Mouse (Mus musculus) gastrocnemius, postnatal 14 days (tissue): ENCODE data around the gene Cfap73. TPM values are rescaled to one million over a fixed set of nuclear protein-coding genes. Genes with fewer than 3 reads are reported as not detected.

ENCODE experiments used
- DNase-seq: peaks from one replicate; pipeline ENCODE4 v3.0.0; 2021; ENCODE audit warnings: mixed read lengths
- intact Hi-C: fragments of 180-260 bp; cut with DNase I; formaldehyde crosslinking; loops from one replicate; pipeline ENCODE4 v1.15.1; 2025; ENCODE audit warnings: low total_unique reads
- long read RNA-seq, 2 experiments: library from polyadenylated mRNA; stranded (forward); transcript quantifications; one replicate each; pipeline ENCODE4 v2.0.0; 2021
- total RNA-seq, 2 experiments: library from RNA; stranded (reverse); gene quantifications; 2 replicates each; pipeline ENCODE4 v1.2.3; 2021

Gene Cfap73
- total RNA-seq = not detected
- long read RNA-seq, experiment 1 = 0 reads
- long read RNA-seq, experiment 2 = 0 reads

GRCm38 (mm10) chr5:120634131-120634530, at the start of gene Cfap73:
Gene Cfap73 (minus strand): TSS chr5:120634235.
- DNase-seq = no peak
- intact Hi-C loops = no loop called here

- intact Hi-C loops = no loop called here
- DNase-seq = no peak
Measured at GRCm38 (mm10) chr5:120682982-120683771, 49.1 kb upstream of the Cfap73 start.

DNA sequence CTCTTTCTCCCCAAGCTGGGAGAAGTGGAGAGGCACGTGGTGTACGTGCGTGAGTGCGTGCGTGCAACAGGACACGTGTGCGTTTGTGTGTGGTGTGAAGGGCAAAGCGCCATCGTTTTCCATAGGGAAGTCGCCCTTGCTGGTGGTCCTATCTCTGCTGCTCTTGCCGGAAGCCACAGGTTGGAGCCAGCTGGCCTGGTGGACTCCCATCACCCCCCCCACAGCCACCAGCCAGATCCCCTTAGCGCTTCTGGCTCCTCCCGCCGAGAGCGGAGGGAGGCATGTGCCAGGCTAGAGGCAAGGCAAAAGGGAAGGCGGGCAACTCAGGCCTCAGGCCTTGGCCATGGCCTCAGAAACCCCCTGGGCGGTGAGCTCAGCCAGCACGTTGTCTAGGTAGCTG, 46.9 kb upstream of the Cfap73 start:
- DNase-seq = no peak
- intact Hi-C loops = loop anchor here (2.0 kb wide), 1 partner anchor 30 kb away; the partner anchor contains the start of gene Dtx1

GRCm38 (mm10) chr5:120679676-120680555, 45.9 kb upstream of the Cfap73 start:
- intact Hi-C loops = loop anchor here (2.0 to 5.0 kb wide), 2 partner anchors 31 to 67 kb away; partner anchors contain the start of genes Dtx1 and Oas2
- peak; percentile 86 for DNase-seq

GRCm38 (mm10) chr5:120677516-120677915, 43.5 kb upstream of the Cfap73 start:
- intact Hi-C loops = loop anchor here (2.0 to 5.0 kb wide), 2 partner anchors 57 to 70 kb away; partner anchors contain the start of gene Oas2

DNA sequence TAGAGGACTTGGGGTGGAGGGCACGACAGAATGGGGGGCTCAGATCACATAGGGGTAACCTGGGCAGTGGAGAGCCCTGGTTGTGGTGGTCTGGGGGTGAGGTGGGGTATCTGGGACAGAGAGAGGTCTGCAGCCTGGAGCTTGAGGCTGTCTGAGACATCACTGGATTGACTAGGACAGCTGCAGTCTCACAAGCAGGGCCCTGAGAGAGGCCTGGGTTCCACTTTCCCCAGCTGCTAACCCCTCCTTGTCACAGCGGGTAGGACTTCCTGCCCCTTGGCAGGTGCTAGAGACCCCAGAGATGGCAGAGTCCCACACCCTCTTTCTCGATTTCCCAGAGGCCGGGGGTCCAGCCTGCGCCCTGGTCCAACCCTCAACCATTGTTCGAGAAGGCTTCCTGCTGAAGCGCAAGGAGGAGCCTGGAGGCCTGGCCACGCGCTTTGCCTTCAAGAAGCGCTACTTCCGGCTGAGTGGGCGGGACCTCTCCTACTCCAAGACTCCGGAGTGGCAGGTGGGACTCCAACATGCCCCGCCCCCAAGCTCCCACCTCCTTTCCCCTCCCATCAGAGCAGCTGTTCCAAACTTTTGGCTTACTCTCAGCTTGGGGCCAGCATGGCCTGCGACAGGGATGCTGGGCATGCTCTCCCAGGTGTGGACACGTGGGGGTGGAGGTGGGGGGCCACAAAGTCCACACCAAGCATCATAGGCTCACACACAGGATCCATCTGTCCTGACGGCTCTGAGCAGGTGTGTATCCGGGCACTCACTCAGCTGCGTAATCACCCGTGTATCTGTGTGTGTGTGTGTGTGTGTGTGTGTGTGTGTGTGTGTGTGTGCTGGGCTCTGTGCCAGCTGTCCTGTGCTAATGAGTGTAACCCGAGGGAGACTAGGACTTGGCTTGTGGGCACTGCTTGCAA, 40.5 kb upstream of the Cfap73 start:
- DNase-seq = peak; percentile 53
- intact Hi-C loops = loop anchor here (5.0 kb wide), 1 partner anchor 73 kb away; the partner anchor contains the start of gene Oas2

More at GRCm38 (mm10) chr5:120677516-120677915, 43.5 kb upstream of the Cfap73 start:
- DNase-seq = no peak

DNA sequence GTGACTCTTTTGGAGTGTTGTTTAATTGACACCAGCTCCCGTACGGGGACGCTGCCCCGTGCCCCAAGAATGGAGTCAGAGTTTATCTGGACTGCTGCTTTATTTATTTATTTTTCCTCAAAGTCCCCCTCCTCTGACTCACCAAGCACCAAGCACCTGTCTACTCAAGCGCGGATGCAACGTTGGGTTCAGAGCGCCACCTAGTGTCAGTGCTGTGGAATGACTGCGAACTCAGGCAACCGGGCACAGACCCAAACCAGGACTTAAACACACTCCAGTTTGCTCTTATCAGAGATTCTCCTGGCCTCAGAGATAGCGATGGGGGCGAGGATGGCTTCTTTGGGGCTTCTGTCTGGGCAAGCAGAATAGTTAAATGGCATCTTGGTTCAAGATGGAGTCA, 39.6 kb upstream of the Cfap73 start:
- DNase-seq = peak; percentile 57
- intact Hi-C loops = no loop called here

- intact Hi-C loops = no loop called here
Measured at GRCm38 (mm10) chr5:120671865-120672264, 37.8 kb upstream of the Cfap73 start.

DNA sequence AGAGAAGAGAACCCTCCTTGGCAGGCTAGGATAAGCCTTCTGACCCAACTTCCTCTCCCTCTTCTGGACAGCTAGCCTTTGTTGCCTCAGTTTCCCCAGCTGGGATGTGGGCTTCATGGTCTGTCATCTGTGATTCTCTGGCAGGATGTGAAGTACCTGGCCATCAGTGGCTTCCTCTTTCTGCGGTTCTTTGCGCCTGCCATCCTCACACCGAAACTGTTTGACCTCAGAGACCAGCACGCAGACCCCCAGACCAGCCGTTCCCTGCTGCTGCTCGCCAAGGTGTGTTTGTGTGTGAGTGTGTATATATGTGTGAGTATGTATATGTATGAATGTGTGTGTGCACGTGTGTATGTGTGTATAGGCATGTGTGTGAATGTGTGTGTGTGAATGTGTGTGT, 36.1 kb upstream of the Cfap73 start:
- intact Hi-C loops = no loop called here
- DNase-seq = no peak

More at GRCm38 (mm10) chr5:120671865-120672264, 37.8 kb upstream of the Cfap73 start:
- DNase-seq = no peak

DNA sequence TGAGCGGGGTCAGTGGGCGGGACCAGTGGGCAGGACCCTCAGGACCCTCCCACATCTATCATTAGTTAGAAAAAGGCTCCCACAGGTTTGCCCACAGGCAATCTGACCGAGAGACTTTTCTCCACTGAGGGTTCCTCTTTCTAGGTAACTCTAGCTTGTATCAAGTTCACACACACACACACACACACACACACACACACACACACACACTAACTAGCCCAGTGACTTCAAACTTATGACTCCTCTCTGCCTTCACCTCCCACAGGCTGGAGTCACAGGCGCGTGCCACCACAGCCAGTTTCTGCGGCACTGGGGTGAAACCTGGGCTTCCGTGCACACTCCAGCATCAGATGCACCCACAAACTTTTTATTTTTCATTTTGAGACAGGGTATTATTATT, 34.7 kb upstream of the Cfap73 start:
- intact Hi-C loops = no loop called here
- no peak for DNase-seq

- DNase-seq = no peak
- intact Hi-C loops = no loop called here
Measured at GRCm38 (mm10) chr5:120664888-120665287, 30.9 kb upstream of the Cfap73 start.

DNA sequence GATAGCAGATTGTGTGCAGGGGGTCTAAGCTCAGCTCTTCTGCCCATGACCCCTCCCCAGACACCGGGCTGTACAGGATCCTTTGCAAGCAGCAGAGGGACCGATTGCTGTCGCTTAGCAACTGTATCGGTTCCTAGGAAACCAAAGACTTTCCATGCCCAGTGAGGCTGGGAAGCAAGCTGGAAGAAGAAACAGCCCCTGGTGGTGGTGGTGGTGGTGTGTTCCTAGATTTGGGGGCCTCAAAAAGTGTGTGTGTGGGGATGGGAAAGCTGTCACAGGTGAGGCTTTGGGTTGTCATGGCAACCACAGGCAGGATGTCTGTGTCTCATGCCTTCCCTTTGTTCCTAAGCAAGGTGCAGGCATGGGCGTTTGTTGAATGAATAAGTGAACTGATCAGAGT, 26.8 kb upstream of the Cfap73 start:
- DNase-seq = no peak
- intact Hi-C loops = no loop called here

- intact Hi-C loops = no loop called here
- DNase-seq = no peak
Measured at GRCm38 (mm10) chr5:120656281-120656751, 22.3 kb upstream of the Cfap73 start.

DNA sequence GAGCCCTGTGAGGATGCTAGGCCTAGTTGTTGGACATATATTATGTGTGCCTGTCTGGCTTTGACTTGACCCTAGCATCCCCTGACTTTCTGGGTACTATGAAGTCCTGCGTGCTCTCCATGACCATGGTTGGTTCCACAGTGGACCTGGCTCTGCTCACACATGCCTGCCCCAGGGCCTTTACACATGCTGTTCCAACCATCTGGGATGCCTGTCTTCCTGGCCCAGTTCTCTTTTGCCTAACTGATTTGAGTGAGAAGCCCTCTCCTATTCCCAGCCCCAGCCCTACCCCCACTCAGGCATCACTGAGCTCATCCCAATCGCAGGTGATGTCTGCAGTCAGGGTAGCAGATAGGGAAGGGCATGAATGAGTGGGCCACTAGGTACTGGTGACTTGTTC, 19.8 kb upstream of the Cfap73 start:
- intact Hi-C loops = no loop called here
- DNase-seq = no peak

- no peak for DNase-seq
- intact Hi-C loops = no loop called here
Measured at GRCm38 (mm10) chr5:120652915-120653701, 19.1 kb upstream of the Cfap73 start.

DNA sequence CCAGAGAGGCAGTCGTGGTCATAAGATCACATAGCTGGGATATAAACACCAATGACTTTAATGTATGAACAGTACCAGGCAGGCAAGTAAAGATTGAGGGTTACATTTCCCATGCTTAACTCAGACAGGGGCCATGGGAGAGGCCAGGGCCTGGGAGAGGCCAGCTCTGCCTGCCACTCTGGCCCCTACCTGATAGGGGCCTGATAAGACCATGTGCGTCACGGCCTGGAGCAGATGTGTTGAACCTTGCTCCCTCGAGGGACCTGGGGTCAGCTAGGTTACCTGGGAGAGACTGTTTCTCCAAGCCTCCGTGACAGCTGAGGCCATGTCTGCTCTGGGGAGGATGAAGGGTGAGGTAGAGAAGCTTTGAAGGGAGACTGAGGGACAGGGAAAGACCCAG, 17.2 kb upstream of the Cfap73 start:
- no peak for DNase-seq
- intact Hi-C loops = no loop called here

DNA sequence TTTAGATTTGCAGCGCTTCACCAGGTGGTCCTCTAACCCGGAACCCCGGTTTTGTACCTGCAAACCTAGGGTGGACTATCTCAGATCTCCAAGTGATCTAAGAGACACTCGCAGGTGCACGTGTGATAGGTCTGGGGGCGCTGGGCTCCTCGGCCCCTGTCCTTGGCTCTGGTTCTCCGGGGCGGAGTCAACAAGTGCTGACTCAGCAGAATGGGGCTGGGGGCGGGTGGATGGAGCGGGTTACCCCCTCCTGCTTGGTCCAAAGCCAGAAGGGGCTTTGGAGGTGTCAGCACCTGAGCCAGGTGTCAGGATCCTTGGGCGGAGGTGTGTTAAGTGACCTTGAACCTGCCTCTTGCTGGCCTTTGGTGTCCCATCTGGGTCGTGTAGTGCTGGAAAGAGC, 15.9 kb upstream of the Cfap73 start:
- intact Hi-C loops = no loop called here
- DNase-seq = no peak

DNA sequence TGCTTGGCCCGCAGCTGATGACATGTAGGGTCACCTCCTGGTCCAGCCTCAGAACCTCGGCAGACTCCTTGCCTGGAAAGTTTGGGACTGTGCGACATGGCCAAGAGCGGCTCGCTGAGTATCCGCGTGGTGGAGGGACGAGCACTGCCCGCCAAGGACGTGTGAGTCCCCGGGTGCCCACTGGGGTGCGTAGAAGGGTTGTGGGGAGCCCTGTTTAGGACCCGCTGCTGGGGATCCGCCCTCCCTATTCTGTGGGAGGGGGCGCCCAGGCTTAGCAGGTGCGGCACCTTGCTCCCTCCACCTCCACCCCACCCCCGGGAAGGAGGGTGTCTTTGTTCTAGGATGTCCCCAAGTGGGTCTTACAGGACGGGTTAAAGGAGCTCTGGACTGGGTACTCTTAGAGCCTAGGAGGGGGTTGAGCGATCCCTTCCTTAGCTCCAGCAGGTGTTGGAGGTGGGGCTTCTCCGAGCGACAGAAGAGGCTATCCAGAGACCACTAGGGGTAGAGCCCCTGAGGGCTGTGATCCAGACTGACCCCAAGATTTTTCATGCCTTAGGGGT, 15.4 kb upstream of the Cfap73 start:
- intact Hi-C loops = no loop called here
- no peak for DNase-seq
